Mouse (Mus musculus) MEL (cell line): ENCODE results near the gene 1110059E24Rik. TPM values are rescaled to one million over a fixed set of nuclear protein-coding genes. Genes with fewer than 3 reads are reported as not detected.

Experiments used
- DNase-seq: peaks from one replicate; pipeline ENCODE4 v3.0.0; 2011; ENCODE audit warnings: low read depth, low spot score
- H3K27ac ChIP-seq: 2 replicates; pipeline ENCODE4 v1.5.1; 2012; ENCODE audit warnings: low read depth, mild to moderate bottlenecking, control low read depth, low read length, moderate library complexity; ENCODE audit not compliant: control insufficient read depth
- H3K27me3 ChIP-seq, 2 experiments: fragments of 150-350 bp in 1 of 2; sonication (generic) in 1 of 2; 2 replicates each; pipeline ENCODE4 v1.6.1; 2012; ENCODE audit warnings: low read length in 2 of 2, mild to moderate bottlenecking in 2 of 2, improper control_type of control experiment in 1 of 2, moderate library complexity in 1 of 2; ENCODE audit not compliant: insufficient read depth in 2 of 2, control insufficient read depth in 1 of 2
- H3K36me3 ChIP-seq, 2 experiments: 2 replicates each; pipeline ENCODE4 v1.6.1; 2012 to 2014; ENCODE audit warnings: low read length in 2 of 2, improper control_type of control experiment in 1 of 2, inconsistent platforms in 1 of 2, mild to moderate bottlenecking in 1 of 2; ENCODE audit not compliant: insufficient read depth in 2 of 2, control insufficient read depth in 1 of 2
- H3K4me1 ChIP-seq, 2 experiments: fragments of 150-350 bp in 1 of 2; sonication (generic) in 1 of 2; 2 replicates each; pipeline ENCODE4 v1.6.1; 2012; ENCODE audit warnings: low read length in 2 of 2, improper control_type of control experiment in 1 of 2, mild to moderate bottlenecking in 1 of 2; ENCODE audit not compliant: insufficient read depth in 2 of 2, control insufficient read depth in 1 of 2
- H3K4me3 ChIP-seq, 2 experiments: fragments of 150-350 bp in 1 of 2; sonication (generic) in 1 of 2; 2 replicates each; pipeline ENCODE4 v1.5.1; 2012; ENCODE audit warnings: low read depth in 2 of 2, low read length in 2 of 2, mild to moderate bottlenecking in 2 of 2, moderate library complexity in 2 of 2, control low read depth in 1 of 2, improper control_type of control experiment in 1 of 2; ENCODE audit not compliant: control insufficient read depth in 1 of 2, insufficient read depth in 1 of 2
- H3K79me2 ChIP-seq: 2 replicates; pipeline ENCODE4 v1.6.1; 2012; ENCODE audit warnings: mild to moderate bottlenecking, low read length, moderate library complexity; ENCODE audit not compliant: control insufficient read depth, poor library complexity, insufficient read depth
- H3K9ac ChIP-seq: 2 replicates; pipeline ENCODE4 v1.6.1; 2012; ENCODE audit warnings: low read depth, mild to moderate bottlenecking, control low read depth, low read length, moderate library complexity; ENCODE audit not compliant: control insufficient read depth, poor library complexity, severe bottlenecking
- H3K9me3 ChIP-seq: fragments of 150-350 bp; sonication (generic); replicated peaks from 2 replicates; pipeline ENCODE4 v1.6.1; 2012; ENCODE audit warnings: mild to moderate bottlenecking, low read length, improper control_type of control experiment, moderate library complexity; ENCODE audit not compliant: insufficient read depth
- CTCF ChIP-seq, 3 experiments: IDR thresholded peaks in 2 of 3; conservative IDR thresholded peaks in 1 of 3; 2 replicates each; pipeline ENCODE4 v1.5.1; 2011 to 2012; ENCODE audit warnings: low read length in 3 of 3, low read depth in 2 of 3, mild to moderate bottlenecking in 2 of 3, improper control_type of control experiment in 1 of 3, inconsistent platforms in 1 of 3, mixed read lengths in 1 of 3, moderate library complexity in 1 of 3; ENCODE audit not compliant: control insufficient read depth in 1 of 3, insufficient read depth in 1 of 3, poor library complexity in 1 of 3, severe bottlenecking in 1 of 3
- EP300 ChIP-seq, 2 experiments: IDR thresholded peaks; 2 replicates each; pipeline ENCODE4 v1.6.1; 2011; ENCODE audit warnings: improper control_type of control experiment in 2 of 2, low read length in 2 of 2, low read depth in 1 of 2, mild to moderate bottlenecking in 1 of 2
- KAT2A ChIP-seq: conservative IDR thresholded peaks from 2 replicates; pipeline ENCODE4 v1.6.1; 2012; ENCODE audit warnings: low read depth, low read length, improper control_type of control experiment, inconsistent platforms
- MAZ ChIP-seq: IDR thresholded peaks from 2 replicates; pipeline ENCODE4 v1.6.1; 2012; ENCODE audit warnings: low read depth, mild to moderate bottlenecking, inconsistent platforms, low read length, improper control_type of control experiment
- MEF2A ChIP-seq: IDR thresholded peaks from 2 replicates; pipeline ENCODE4 v1.6.1; 2014; ENCODE audit warnings: low read depth, mild to moderate bottlenecking, inconsistent platforms, low read length, improper control_type of control experiment; ENCODE audit not compliant: poor library complexity, insufficient replicate concordance, severe bottlenecking; ENCODE audit errors: extremely low read depth
- NRF1 ChIP-seq: IDR thresholded peaks from 2 replicates; pipeline ENCODE4 v1.6.1; 2014; ENCODE audit warnings: low read depth, mild to moderate bottlenecking, inconsistent platforms, low read length, improper control_type of control experiment, moderate library complexity; ENCODE audit not compliant: poor library complexity, insufficient read depth, severe bottlenecking
- POLR2A ChIP-seq, 2 experiments: IDR thresholded peaks; 2 replicates each; pipeline ENCODE4 v1.6.1; 2011 to 2012; ENCODE audit warnings: low read length in 2 of 2, mild to moderate bottlenecking in 2 of 2, control low read depth in 1 of 2, improper control_type of control experiment in 1 of 2, low read depth in 1 of 2, moderate library complexity in 1 of 2; ENCODE audit not compliant: control insufficient read depth in 1 of 2, insufficient read depth in 1 of 2, poor library complexity in 1 of 2
- RAD21 ChIP-seq: IDR thresholded peaks from 2 replicates; pipeline ENCODE4 v1.6.1; 2011; ENCODE audit warnings: mild to moderate bottlenecking, low read depth, low read length, improper control_type of control experiment
- RCOR1 ChIP-seq: IDR thresholded peaks from 2 replicates; pipeline ENCODE4 v1.6.1; 2012; ENCODE audit warnings: low read depth, mild to moderate bottlenecking, inconsistent platforms, low read length, improper control_type of control experiment
- SMC3 ChIP-seq: IDR thresholded peaks from 2 replicates; pipeline ENCODE4 v1.6.1; 2011; ENCODE audit warnings: low read depth, low read length, improper control_type of control experiment
- TAL1 ChIP-seq: IDR thresholded peaks from 2 replicates; pipeline ENCODE4 v1.6.1; 2012; ENCODE audit warnings: mild to moderate bottlenecking, inconsistent platforms, low read length, moderate library complexity, mixed read lengths
- USF1 ChIP-seq: IDR thresholded peaks from 2 replicates; pipeline ENCODE4 v1.6.1; 2014; ENCODE audit warnings: low read depth, mild to moderate bottlenecking, inconsistent platforms, low read length, improper control_type of control experiment, moderate library complexity
- USF2 ChIP-seq, 2 experiments: IDR thresholded peaks; 2 replicates each; pipeline ENCODE4 v1.6.1; 2011 to 2012; ENCODE audit warnings: improper control_type of control experiment in 2 of 2, low read length in 2 of 2, borderline replicate concordance in 1 of 2, inconsistent platforms in 1 of 2, low read depth in 1 of 2, mild to moderate bottlenecking in 1 of 2; ENCODE audit not compliant: insufficient read depth in 1 of 2
- ZC3H11A ChIP-seq: IDR thresholded peaks from 2 replicates; pipeline ENCODE4 v1.6.1; 2012; ENCODE audit warnings: low read depth, mild to moderate bottlenecking, inconsistent platforms, low read length, improper control_type of control experiment
- ZKSCAN1 ChIP-seq: IDR thresholded peaks from 2 replicates; pipeline ENCODE4 v1.6.1; 2012; ENCODE audit warnings: low read depth, mild to moderate bottlenecking, inconsistent platforms, low read length, improper control_type of control experiment, moderate library complexity
- polyA plus RNA-seq, 2 experiments: library from polyadenylated mRNA; stranded (reverse) in 1 of 2; unstranded in 1 of 2; fragments of >175 nt in 1 of 2; fragments of >200 nt in 1 of 2; gene quantifications; 2 replicates each; pipeline versions ENCODE4 v1.2.1 to v1.2.4; 2012; ENCODE audit warnings: low replicate concordance in 2 of 2, low read depth in 1 of 2; ENCODE audit not compliant: insufficient read length in 2 of 2, insufficient read depth in 1 of 2, missing spikeins in 1 of 2
- total RNA-seq: library from RNA; depleted of rRNA; stranded (reverse); fragments of 300-350 nt; gene quantifications from 2 replicates; pipeline ENCODE4 v1.2.3, GENCODE M21; 2012

The 1110059E24Rik gene
- total and polyA plus RNA-seq, 3 experiments: 17.2 to 20.0 TPM; not detected in 1

DNA sequence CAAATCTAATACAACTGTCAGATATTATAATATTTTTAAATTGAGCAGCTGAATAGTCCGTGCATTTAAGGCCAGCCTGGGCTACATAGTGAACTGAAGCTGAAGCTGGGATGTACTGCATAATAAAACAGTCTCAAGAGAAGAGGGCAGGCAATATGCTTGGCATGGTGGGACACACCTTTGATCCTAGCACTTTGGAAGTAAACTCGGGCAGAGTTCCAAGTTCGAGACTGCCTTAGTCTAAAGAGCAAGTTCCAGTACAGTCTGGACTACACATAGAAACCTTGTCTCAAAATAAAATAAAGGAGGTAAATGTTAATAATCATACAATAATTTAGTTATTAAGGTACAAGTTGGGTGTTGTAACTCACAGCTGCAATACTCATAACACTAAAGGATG is 27.3 kb upstream of the 1110059E24Rik start:
- Histone ChIP-seq H3K27ac (no peak overlapping the region), H3K4me1 (no peaks in the 10 kb centered on the region), H3K79me2 (no peaks in the 10 kb centered on the region; the same call in 1 of the 2 replicates), H3K4me3 (no peak overlapping the region), H3K9ac (no peak overlapping the region), H3K36me3 (peaks cover 0 to 10% of the 10 kb centered on the region in 2 experiments; a peak in 2 of 4 replicates), H3K9me3 (no peaks in the 10 kb centered on the region), H3K27me3 (no peaks in the 10 kb centered on the region)
- TF ChIP-seq POLR2A (IDR thresholded peaks at IDR 0.05; ENCODE audit: control insufficient read depth in 1 of 2, insufficient read depth in 1 of 2, low read depth in 1 of 2, low read length in 2 of 2, poor library complexity in 1 of 2) (no peak), USF1 (no peak), KAT2A (no peak), RCOR1 (no peak), MAZ (no peak), SMC3 (no peak), RAD21 (no peak), TAL1 (no peak), ZKSCAN1 (no peak), MEF2A (no peak), NRF1 (no peak), EP300 (IDR thresholded peaks at IDR 0.05; ENCODE audit: low read depth in 1 of 2, low read length in 2 of 2) (no peak)
- DNase-seq: no peak

DNA sequence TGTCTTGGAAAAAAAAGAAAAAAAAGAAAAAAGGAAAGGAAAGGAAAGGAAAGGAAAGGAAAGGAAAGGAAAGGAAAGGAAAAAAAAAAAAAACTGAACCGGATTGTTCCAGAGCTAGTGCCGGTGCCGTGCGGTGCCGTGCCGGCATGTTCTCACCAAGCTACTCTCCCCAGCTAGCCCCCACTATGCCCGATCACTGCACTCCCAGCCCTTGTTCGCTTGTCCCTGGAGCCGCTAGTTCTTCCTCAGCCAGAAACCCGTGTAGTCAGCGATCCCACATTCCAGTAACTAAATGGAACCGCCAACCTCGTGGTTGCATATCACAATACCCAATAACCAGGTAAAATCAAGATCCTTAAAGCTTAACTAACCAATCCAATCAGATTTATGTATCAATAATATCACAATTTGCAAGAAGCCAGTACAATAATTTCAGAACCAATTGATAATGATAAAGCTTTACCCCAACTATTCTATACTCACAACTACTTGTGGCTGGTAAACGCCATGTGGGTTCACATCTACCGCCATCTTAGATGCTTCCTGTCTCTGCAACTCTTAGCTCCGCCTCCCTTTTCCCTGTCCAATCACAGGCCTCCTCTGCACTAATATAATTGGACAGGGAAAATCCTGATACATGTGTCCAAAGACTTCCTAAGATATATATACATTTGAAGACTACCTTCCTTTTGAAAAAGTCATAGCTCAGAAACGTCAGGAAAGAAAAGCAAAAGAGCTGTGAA is 21.7 kb upstream of the 1110059E24Rik start:
- H3K4me3 ChIP-seq: no peak overlapping the region
- H3K27ac ChIP-seq: no peak overlapping the region
- no peaks in the 10 kb centered on the region for H3K27me3 ChIP-seq
- no peak for DNase-seq
- H3K79me2 ChIP-seq: peaks cover 11% of the 10 kb centered on the region
- TF ChIP-seq USF2 (IDR thresholded peaks at IDR 0.05; ENCODE audit: borderline replicate concordance in 1 of 2, insufficient read depth in 1 of 2, low read depth in 1 of 2, low read length in 2 of 2) (no peak), CTCF (IDR thresholded peaks at IDR 0.05 in 2 of 3, conservative IDR thresholded peaks at IDR 0.05 in 1 of 3; ENCODE audit: control insufficient read depth in 1 of 3, insufficient read depth in 1 of 3, low read depth in 2 of 3, low read length in 3 of 3, poor library complexity in 1 of 3, severe bottlenecking in 1 of 3) (no peak), ZC3H11A (no peak)
- H3K4me1 ChIP-seq: peaks cover 5 to 8% of the 10 kb centered on the region in 2 experiments; a peak in 3 of 4 replicates
- H3K36me3 ChIP-seq: peaks cover 0 to 9% of the 10 kb centered on the region in 2 experiments; a peak in 2 of 4 replicates
- no peak overlapping the region for H3K9ac ChIP-seq
- H3K9me3 ChIP-seq: no peaks in the 10 kb centered on the region
